Mouse (Mus musculus): ENCODE data around the gene Pdk2.

Gene Pdk2

DNA sequence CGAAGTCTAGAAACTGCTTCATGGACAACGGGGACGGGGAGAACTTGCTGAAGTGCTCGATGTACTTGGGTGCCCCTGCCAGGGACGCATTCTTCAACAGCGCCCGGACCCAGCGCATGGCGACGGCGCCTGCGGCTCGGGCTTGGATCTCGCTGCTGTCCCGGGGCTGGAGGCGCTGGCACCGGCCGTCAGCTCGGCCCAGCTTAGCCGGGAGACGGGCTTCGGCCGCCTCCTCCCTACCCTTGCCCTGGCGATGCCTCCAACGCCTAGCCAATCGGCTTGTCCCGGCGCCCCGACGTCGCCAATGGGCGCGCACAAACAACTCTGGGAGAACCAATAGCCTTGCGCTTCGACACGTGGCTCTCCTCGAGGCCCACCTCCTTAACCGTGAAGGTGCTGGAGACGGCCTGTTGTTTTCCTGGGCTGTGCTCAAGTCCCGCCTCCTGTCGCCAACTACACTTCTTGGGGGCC, at the start of gene Pdk2:
Gene Pdk2, minus strand, starts transcription at position 216 of the 471 bp plus-strand sequence.
- peak; percentile 96 for DNase-seq (ENCODE audit: extremely low read depth, insufficient read length, low spot score)

GRCm38 (mm10) chr11:95088857-95089779, 48.0 kb upstream of the Pdk2 start:
- peak; percentile 83 for DNase-seq (ENCODE audit: extremely low read depth, insufficient read length, low spot score)

DNA sequence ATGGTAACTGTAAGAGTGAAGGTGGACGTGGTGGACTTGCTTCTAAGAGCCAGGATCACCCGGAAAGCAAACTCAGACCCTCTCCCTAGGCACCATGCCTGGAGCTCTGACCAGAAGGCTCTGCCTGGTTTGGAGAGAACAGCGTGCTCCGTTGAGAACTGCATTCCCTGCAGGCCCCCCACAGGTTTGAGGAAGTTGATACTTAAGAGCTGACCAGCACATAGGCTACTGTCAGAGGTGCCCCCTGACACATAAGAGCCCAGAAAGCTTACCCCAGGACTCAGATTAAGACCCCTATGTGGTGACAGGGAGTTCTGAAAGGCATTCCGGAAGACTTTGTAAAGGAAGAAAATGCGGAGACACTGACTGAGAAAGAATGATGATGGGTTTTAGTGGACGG, 47.1 kb upstream of the Pdk2 start:
- no peak for DNase-seq (ENCODE audit: extremely low read depth, insufficient read length, low spot score)

DNA sequence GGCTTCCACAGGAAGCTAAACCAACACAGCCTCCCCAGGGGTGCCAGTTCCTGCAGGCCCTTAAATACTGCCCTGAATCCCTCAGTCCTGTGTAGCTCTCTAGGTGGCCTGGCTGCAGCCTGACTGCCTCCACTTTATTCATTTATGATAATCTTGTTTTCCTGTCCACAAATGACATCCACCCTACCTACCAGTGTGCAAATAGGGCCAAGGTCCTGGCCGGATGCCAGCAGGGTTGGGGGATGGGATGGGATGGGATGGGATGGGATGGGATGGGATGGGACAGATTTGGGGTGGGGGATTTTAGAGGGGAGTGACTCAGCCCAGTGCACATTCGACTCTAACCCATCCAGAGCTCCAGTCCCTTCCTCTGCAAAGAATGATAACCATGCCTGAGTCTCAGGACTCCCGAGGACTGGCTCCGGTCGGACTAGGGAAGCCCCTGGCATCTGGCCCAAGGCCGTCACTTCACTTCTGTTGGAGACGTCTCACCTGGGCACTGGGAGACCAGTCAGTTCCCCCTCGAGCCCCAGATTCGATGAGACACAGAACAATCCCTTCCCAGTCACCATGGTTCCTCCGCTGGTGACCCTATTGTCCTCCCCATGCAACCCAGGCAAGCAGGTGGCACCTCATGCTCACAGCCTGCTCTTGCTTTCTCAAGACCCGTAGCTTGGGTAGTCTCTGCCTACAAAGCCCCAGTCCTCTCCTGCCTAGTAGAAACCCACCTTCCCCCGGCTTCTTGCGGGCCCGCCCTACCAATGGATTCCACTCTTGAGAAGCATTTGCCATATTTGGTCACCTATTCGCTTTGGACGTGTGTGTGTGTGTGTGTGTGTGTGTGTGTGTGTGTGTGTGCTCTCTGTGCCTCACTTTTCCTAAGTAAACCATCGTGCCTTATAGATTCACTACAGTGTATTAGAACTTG, 46.4 kb upstream of the Pdk2 start:
- no peak for DNase-seq (ENCODE audit: extremely low read depth, insufficient read length, low spot score)

DNA sequence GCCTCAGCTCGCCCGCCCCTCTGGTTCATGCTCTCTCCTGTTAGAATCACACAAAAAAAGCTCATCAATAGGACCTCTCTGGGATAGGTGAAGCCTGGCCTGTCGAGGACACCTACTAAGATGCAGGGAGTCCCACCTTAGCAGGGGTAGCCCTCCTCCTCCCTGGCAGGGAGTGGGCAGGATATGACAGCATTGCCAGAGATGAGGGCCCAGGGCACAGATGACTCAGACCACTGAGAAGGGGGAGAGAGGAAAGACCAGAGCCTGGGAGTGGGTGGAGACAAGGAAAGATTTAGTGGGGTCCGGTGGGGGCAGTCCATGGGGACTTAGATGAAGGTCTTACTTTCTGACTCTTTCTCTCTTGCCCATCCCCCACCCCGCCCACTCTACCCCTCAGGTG, 45.1 kb upstream of the Pdk2 start:
- no peak for DNase-seq (ENCODE audit: extremely low read depth, insufficient read length, low spot score)

GRCm38 (mm10) chr11:95085710-95086109, 44.6 kb upstream of the Pdk2 start:
- peak; percentile 75 for DNase-seq (ENCODE audit: extremely low read depth, insufficient read length, low spot score)

GRCm38 (mm10) chr11:95084811-95085382, 43.7 kb upstream of the Pdk2 start:
- DNase-seq (ENCODE audit: extremely low read depth, insufficient read length, low spot score): no peak

DNA sequence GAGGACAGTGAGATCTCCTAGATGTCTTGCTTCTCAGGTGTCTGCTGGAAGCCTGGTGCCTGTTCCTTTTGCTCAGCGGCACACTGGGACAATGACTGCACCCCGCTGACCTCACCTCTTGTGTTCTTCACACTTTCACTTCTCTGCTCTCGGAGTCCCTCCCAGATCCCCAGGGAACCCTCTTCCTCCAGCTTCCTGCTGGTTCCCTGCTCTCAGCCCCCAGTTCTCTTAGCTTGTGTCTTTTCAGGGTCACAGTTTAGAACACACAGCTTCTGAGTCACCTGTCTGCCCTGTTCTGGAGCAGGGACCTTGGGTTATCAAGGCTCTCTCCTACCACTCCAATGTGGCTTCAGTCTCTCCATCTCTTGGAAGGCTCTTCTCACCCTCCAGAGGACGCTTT, 43.0 kb upstream of the Pdk2 start:
- DNase-seq (ENCODE audit: extremely low read depth, insufficient read length, low spot score): no peak

GRCm38 (mm10) chr11:95082896-95083295, 41.7 kb upstream of the Pdk2 start:
- DNase-seq (ENCODE audit: extremely low read depth, insufficient read length, low spot score): no peak

- no peak for DNase-seq (ENCODE audit: extremely low read depth, insufficient read length, low spot score)
Observed at GRCm38 (mm10) chr11:95080783-95081182, 39.6 kb upstream of the Pdk2 start.

- DNase-seq (ENCODE audit: extremely low read depth, insufficient read length, low spot score): no peak
Observed at GRCm38 (mm10) chr11:95079256-95079875, 38.2 kb upstream of the Pdk2 start.

- peak; percentile 71 for DNase-seq (ENCODE audit: extremely low read depth, insufficient read length, low spot score)
Observed at GRCm38 (mm10) chr11:95077956-95078355, 36.8 kb upstream of the Pdk2 start.

DNA sequence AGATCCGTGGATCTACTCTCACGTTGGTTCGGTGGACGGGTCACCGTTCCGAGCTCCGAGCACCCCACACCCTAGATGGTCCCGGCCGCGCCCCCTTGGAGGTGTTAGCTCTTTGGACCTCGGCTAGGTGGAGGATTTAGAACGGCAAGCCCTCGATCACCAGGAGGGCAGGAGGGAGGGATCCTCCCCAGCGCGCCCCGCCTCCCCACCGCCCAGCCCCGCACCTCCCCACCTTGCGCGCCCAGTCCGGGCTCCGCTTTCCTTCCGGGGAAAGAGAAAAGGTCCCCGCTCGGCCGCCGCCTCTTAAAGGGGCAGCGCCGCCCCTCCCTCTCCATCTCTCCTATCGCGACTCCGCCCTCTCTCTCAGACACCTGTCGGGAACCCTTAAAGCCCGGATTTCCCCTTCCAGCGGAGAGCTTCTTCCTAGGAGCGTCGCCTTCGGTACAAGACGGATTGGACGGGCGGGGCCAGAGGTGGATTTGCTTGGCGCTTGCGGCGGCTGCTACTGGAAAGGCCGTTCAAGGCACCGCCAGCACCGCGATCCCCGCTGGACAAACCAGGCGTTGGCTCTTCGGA, 35.5 kb upstream of the Pdk2 start, which contains the start of gene Itga3:
Gene Itga3, minus strand, starts transcription at position 266 of the 576 bp plus-strand sequence.
- peak; percentile 92 for DNase-seq (ENCODE audit: extremely low read depth, insufficient read length, low spot score)

DNA sequence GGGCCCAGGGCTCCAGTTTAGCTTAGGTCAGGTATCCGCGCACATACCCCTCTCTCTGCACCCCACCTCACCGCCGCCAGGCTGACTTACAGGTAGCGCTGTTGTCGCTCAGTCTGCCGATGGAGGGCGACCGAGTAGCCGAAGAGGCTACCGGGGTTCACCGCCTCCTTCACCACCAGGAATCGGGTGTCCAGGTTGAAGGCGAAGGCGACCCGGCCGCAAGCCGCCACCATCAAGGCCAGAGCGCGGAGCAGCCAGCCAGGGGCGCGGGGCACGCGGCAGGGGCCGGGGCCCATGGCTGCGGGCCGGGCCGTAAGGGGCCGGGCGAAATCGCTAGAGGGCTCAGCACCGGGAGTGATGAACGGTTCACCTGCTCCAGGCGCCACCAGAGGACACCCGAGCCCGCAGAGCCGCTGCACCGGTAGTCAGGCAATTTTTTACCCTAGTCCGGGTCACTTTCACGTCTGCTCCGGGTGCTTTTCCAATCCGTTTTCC, 34.9 kb upstream of the Pdk2 start:
- DNase-seq (ENCODE audit: extremely low read depth, insufficient read length, low spot score): peak; percentile 76

DNA sequence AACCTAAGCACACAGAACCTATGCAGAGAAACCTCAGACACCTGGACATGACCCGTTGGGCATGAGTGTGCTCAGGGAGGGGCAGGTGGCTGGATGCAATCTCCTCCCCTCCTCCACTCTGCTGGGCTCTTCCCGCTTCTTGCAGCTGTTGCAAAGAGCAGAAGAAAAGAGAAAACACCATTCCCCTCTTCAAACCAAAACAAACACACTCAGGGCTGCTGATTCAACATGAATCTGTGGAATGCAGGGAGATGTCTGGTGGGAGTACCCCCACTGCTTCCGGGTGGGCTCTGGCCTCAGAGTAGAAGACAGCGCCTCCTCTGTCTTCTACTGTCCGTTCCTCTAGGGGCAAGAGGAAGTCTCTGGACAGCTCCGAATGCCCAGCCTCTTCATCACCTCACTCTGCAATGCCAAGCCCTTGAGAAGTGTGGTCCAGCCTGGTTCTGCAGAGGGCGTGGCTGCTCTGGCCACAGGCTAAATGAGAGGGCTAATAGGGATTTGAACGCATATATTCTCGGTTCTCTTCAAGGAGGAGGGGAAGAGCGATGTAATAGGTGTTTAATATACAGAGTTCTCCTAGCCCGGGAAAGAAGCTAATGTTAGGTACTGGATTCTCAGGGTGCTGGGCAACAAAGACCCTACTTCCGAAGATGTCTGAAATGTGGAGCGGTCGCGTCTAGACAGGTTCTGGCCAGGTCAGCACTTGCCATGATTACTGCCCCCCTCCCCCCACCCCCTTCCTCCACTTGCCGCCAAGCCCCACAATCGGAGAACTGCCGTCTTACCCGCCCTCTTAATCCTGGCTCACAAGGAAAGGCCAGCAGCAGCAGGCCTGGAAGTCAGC, 34.3 kb upstream of the Pdk2 start:
- peak; percentile 65 for DNase-seq (ENCODE audit: extremely low read depth, insufficient read length, low spot score)

DNA sequence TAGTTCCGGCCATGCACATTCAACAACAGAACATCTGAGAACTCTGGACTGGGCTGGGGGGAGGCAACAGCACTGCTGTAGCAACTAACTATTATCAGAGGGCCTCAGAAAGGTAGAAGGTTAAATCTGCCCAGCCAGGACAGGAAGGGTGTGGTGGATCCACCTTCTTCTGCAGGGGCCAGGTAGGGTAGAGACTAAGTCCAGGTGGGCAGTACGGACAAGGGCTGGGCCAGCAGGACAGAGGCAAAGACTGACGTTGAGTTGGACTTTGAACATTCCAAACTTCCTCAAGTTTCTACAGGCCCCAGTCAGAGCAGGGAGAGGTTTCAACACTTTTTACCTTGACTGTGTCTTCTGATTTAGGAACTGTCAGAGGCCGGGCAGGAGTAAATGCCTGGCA, 33.5 kb upstream of the Pdk2 start:
- no peak for DNase-seq (ENCODE audit: extremely low read depth, insufficient read length, low spot score)

DNA sequence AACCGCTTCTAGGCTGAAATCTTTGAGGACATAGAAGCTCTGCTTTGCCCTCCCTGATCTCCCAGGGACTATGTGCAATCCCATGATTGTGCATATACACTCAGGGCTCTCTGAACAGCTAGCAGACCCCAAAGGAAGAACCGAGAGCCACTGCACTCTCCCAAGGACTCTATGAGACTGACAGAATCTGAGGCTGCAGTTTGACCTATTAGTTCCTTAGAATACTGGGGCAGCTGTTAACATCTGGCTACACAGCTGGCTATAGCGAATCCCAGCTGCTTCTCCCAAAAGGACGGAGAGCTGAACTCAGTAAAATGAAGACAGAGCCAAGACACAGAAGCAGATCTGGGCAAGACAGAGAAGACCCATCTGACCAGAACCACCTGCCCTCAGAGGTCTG, 32.7 kb upstream of the Pdk2 start:
- no peak for DNase-seq (ENCODE audit: extremely low read depth, insufficient read length, low spot score)

DNA sequence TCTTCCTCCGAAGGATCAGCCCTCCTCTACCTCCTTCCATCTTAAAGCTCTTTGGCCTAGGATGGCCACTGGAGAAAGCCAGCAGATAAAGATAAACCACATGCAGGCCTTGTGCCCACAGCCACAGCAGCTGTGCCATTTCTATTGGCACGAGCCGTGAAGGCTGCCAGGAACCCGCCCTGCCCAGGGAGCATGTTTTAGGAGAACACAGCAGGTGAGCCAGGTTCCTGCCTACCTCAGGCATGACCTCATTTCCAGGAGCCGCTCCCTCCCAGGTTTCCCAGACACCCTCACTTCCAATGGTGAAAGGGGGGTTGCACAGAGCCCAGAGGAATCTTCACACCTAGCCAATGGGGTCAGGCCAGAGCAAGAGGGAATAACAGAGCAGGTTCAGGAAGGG, 31.6 kb upstream of the Pdk2 start:
- peak; percentile 57 for DNase-seq (ENCODE audit: extremely low read depth, insufficient read length, low spot score)

DNA sequence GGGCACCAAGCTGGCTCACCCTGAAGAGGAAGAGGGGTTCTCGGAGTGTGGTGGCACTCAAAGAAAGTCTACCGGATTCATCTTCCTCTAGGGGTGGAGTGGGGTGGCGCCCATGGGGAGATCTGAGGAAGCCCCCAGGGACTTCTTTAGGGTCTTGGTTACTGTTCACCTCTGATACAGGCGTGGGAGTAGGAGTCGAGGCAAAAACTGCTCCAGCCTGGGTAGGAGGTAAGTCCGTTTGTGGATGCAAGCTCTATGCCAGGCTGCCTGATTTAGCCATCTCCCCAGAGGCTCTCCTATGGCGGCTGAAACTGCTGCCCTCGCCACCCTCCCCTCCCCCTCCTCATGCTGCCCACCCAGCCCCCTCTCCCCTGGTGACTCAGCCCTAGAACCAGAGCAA, 31.0 kb upstream of the Pdk2 start:
- peak; percentile 51 for DNase-seq (ENCODE audit: extremely low read depth, insufficient read length, low spot score)

Measured in 3134 (cell line).